Mouse (Mus musculus): ENCODE results near the gene Adh1.

The Adh1 gene

DNA sequence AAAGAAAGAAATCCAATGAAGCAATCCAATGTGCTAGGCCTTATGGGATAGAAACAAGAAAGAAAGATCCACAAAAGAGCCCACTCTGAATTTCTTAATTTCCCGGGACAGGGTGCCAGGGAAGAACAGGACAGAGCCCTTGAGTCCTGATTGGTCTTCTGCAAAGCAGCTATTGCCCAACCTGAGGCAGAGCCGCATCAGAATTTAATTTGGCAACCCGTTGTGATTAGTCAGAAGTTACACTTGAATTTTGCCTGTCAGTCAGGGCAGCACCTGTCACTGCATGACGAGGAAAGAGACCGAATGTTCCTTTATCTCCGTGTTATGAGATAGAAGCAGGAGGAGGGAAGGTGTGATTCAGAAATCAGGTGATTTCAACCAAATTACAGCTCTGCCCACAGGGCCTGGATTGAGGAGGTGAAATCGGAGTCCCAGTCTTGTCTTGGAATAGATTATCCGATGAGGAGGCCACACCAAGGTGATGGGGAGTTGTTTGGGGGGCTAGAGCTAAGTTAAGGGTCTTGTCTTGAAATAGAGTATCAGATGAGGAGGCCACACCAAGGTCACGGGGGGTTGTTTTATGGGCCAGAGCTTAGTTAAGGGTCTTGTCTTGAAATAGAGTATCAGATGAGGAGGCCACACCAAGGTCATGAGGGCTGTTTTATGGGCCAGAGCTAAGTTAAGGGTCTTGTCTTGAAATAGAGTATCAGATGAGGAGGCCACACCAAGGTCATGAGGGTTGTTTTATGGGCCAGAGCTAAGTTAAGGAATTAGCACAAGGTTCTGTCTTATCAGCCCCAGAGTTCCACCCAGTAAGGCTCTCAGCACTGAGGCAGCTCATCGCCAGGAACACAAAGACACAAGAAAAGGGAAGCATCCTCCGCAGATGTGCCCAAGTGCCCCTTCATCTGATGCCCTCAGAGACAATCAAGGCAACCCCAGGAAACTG, at the start of gene Adh1:
TSS of gene Adh1 (plus strand) at position 271 of the 949 bp plus-strand sequence.
- DNase-seq (ENCODE audit: low spot score), result no peak

DNA sequence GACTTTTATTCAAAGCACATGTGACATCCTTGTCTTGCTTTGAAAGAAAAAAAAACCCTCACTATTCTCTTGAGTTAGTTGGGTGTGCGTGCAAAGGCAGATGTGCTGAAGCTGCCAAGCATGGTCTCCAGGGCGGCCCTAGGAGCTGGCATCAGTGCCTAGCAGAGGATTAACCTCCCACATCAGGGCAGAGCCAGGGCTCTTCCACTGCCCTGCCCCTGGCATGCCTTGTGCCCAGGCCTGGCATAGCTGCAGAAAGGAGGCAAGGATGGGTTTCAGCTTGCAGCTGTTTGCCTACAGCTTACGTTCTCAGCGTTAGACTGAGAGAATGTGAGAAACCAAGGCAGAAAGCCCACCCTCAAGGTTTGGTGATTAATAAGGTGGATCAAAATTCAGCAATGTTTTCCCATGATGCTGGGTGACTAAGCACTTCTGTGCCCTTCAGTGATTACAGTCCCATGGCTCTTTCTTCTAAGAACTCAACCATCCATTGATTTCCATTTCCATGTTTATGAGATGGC, 48.3 kb upstream of the Adh1 start:
- no peak for DNase-seq (ENCODE audit: low spot score)

DNA sequence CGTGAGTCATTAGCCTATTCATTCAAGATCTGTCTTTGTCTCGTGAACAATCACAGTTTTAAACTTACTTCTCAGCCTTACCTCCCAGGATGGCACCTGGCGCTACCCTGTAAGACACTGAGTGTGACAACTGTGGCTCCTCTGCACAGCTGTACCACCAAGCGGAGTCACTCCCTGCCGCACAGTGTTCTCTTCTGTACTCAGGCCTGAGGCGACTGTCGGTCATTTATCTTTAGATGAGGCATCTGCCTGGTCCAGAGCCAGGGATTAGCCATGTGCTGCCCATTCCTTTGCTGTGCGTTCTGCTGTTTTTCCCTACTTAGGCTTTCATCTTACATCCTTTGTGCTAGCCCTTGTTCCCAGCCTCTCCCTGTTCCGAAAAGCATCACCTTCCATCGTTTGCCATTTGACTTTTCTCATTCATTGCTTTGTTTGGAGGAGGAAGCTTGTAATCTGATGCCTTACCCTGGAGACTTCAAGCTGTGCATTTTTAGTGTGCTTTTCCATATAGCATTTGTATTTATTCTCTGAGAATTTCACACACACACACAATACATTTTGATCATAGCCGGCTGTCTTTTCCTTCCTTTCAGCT, 45.3 kb upstream of the Adh1 start:
- DNase-seq (ENCODE audit: low spot score), result no peak

DNA sequence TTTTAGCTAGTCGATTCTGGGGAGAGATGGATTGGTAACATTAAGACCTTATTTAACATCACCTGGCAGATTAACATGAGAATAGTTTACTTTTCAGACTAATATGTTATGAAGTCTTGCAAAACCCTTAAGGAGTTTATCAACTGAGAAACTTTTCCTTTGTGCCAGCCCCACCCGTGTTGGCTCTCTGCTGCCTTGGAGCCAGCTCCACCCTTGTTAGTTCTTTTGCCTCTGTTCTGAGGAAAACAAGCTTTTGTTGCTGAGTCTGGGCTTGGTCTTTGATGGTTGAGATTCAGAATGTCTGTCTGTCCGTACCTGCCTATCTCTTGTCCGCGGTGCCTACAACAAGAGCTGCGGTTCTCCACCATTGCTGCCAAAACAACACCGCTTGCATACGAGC, 44.7 kb upstream of the Adh1 start:
- DNase-seq (ENCODE audit: low spot score), result peak; percentile 12

DNA sequence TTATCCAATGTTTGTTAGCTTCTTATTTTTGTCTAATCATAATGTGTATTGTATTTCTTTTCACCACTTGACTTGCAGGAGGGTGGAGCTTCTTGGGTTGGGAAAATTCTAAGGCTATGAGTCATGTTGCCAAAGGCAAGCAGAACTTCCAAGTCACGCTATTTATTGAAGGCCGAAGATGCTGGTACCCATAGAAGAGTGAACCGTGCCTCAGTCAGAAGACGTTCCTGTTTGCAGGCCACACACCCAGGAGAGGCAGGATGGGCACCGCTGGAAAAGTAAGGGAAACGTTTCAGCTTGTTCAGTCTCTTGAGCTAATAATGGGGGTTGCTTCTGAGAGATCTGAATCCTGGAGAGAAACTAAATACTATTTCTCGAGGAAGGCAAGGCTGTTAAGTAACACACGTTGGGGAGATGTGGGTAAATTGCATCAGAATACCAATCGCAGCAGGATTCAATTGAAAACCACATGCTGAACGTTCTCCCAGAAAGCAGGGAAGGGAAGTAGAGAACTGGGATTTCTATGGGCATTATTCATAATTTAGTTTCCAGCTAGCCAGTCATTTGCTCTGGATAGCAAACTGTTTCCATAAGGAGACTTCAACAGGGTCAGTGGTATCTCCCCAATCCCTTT, 43.0 kb upstream of the Adh1 start, which contains the start of gene Adh7:
TSS of gene Adh7 (plus strand) at position 130 of the 634 bp plus-strand sequence.
- no peak for DNase-seq (ENCODE audit: low spot score)

DNA sequence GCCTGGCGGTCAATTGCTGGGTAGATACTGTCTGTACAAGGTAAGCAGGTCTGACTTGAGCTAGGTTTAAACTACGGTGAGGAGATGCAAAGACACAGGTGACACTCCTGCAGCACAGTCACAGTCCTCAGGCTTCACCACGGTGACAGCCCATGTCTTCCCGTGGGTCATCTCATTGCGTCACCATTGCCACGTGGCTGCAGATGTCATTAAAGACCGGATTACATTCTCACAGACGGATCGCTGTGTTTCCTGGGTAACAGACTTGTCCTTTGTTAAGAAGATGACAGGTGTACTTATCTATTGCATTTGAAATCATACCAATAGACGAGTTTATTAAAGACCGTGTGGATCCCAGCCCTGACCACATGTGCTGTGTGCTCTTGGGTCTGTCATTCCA, 39.7 kb upstream of the Adh1 start:
- DNase-seq (ENCODE audit: low spot score), result no peak

DNA sequence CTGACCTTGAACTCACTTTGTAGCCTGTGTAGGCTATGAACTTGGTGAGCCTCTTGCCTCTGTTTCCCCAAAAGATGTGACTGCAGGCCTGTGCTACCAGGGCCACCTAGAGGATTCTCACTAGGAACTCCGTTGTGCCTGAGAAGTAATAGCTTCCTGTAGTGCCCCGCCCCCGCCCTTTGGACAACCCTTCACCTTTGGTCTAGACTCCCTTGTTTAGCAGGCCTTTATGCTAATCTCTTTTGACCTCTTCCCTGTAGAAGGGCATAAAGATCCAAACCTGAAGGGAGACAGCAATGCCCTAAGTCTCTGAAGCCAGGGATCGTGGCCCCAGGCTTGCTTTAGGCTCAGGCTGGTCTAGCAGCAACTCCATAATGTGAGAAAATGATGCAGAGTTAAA, 38.3 kb upstream of the Adh1 start:
- no peak for DNase-seq (ENCODE audit: low spot score)

DNA sequence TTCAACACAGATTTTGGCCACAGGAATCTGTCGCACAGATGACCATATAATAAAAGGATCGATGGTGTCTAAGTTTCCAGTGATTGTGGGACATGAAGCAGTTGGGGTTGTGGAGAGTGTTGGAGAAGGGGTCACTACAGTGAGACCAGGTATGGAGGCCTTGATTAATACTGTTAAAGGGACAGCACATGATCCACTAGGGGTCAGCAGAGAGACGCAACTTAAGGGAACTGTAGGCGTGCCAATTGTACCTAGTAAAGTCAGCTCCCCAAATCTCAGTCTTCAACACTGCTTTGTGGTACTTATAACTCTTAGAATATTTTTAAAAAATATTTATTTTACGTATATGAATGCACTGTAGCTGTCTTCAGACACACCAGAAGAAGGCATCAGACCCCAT, 37.8 kb upstream of the Adh1 start:
- DNase-seq (ENCODE audit: low spot score), result peak; percentile 82

DNA sequence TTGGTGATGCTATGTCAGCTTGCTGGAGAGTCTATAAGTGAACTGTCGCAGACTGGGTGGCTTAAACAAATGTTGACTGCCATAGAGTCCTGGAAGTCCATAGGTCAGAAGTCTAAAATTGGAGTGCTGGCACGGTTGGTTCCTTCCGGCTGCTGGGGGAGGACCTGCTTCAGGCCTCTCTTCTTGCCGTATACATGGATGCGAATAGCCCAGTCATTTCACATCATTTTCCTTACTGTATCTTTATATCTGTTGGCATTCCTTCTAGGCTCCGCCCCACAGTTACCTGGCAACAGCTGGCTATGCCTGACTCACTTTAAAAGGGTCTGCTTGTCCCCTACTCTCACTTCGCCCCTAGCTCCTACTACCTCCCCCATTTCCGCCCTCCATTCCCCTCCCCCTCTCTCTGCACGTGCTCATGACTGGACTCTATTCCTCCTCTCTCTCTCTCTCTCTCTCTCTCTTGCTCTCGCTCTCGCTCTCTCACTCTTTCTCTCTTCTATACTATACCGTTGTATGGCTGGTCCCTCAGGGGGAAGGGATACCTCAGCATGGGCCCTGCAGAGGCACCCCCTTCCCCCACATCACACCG, 36.3 kb upstream of the Adh1 start:
- DNase-seq (ENCODE audit: low spot score), result no peak

DNA sequence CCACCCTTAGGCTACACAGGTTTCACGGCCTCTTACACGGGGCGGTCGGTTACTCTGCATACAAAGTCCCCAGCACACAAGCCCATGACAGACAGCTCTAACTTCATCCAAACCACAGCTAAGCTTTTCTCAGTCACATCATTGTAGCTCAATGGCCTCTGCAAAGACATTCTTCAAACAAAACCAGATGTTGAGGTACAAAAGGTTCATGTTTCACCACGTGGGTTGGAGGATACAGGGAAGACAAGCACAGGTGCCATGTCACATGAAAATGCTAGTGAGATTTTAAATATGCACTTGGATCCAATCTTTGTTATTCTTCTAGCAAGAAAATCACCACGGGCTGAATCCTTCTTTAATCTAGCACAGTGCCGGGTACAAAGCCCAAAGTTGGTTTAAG, 35.5 kb upstream of the Adh1 start:
- no peak for DNase-seq (ENCODE audit: low spot score)

DNA sequence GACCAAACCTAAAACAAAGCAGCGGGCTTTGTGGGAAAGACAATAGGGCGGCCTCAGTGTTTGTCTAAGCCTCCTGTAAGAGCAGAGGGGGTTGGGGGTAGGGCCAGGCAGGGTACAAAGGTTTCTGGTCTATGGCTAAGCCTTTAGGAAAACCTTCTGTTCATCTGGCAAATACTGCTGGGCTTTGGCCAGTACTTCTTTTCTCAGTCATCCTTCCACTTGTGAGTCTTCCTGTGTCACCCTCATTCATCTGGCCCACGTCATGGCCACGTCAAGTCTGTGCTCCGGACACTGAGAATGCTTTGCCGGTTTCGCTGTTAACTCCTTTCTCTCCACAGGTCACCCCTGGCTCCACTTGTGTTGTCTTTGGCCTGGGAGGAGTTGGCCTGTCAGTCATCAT, 34.9 kb upstream of the Adh1 start:
- DNase-seq (ENCODE audit: low spot score), result peak; percentile 41

DNA sequence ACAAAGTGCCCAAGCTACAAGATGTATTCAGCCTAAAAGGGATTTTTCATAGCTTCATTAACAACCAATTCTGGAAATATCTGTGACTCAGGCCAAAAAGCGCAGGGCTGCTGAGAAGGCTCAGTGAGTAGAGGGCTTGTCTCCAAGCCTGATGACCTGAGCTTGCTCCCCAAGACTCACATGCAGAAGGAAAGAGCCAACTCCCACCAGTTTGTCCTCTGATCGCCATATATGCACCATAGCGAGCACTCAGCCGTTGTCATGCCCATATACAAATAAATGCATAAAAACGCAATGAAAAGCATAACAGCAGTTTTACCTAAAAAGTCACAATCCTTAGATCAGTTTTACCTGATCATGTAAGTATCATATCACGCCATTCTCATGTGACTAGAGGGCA, 34.3 kb upstream of the Adh1 start:
- DNase-seq (ENCODE audit: low spot score), result no peak

DNA sequence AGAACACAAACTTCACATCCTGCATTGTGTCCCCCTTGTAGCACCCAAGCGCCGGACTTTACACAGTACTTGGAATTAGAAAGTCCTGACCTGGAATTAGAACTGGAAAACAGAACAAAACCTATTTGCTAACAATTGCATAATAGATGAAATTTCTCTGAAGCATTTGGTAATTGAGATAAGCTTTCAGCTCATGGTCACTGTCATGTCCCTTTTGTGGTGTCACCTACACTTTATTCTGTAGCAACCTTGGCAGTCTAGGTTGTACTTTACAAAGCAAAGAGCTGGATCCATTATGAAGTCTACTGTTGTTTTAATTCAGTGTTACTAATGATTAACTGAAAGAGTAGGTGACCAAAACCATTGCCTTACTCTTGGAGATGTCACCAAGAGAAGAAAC, 33.7 kb upstream of the Adh1 start:
- no peak for DNase-seq (ENCODE audit: low spot score)

DNA sequence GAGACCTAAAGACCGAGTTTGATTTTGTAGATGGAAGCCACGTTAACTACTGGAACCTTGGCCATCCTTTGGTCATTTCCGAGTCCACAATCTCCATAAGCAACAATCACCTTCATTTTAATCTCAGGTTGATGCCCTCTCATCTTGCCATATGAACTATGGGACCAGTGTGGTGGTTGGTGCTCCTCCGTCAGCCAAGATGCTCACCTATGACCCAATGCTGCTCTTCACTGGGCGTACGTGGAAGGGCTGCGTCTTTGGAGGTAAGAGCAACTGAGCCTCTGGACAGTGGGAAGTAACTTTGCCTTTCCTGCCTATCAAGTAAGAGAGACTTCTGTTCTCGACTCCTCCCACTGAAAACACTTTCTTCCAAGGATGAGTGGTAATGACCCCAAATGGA, 33.0 kb upstream of the Adh1 start:
- no peak for DNase-seq (ENCODE audit: low spot score)

DNA sequence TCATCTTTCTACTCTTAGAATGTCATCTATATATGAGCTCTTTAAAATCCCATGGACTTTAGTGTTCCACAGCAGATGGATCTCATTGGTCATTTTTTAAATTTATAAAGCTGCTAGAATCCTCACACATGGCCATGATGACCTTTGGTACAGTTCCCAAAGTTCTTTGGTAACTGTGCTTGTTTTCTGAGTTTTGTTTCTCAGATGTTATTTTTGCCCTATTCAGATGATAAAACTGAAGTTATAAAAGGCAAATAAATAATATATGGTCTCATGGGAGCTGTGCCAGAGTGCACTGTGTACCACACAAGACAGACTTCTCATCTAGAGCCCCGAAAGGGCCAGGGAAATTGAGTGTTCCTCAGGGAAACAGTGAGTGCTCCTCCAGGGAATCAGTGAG, 31.3 kb upstream of the Adh1 start:
- no peak for DNase-seq (ENCODE audit: low spot score)

DNA sequence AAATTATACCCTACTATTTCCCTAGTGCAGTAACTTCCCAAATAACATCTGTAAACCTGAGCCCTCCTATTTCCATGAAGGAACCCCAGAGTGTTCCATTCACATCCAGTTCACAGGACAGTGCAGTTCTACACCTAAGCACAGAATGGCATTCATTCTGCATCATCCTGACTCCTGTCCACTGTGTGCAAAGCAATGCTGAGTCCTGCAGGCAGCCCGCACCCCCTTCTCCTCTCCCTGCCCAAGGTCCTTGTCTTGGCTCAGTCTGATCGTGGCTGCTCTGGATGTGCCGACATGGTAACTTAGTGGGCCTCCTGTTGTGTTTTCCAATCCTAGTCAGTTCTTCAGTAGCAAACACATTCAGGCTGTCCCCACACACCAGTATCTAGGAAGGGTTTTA, 30.5 kb upstream of the Adh1 start:
- no peak for DNase-seq (ENCODE audit: low spot score)

DNA sequence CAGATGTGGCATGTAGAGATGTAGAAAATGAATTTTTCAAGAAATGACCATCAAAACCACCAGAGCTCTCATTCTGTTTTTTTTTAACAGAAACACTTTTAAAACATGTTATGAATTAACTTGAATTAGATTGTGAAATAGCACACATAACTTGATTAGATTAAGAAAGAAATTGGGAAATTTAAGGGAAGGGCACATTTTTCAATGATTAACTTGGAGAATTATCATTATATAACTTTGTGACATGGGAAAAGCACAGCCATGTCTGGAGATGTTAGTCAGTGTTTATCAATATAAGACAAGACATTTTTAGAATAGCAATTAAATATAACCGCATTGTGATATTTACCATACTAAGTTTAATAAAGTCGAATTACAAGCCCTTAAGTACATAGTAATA, 29.3 kb upstream of the Adh1 start:
- no peak for DNase-seq (ENCODE audit: low spot score)

DNA sequence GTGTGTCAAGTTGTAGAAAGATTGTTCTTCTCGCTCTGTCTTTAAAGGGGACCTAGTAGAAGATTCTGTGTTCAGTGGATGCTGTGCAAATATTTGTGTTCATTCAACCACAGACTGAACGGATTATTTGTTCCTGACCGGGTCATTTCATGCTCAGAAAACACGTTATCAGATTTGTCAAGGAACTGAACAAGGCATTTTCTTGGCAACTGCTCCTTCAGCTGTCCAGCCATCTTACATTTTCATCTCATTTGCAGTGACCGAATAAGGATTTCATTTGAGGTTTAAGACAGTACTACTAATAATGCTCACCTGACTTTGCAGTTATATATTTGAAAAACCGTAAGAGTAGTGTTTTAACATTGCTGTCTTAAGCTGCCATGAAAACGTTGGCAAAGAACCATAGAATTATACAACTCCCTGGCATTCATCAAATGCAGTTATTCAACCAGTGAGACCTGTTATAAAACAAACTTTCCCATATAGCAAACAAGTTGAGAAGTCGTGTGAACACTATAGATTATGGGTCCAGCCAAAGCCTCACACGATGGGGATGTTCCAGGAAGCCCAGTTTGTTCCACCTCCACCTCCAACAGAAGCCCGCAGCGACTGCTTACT, 24.1 kb upstream of the Adh1 start:
- DNase-seq (ENCODE audit: low spot score), result no peak

DNA sequence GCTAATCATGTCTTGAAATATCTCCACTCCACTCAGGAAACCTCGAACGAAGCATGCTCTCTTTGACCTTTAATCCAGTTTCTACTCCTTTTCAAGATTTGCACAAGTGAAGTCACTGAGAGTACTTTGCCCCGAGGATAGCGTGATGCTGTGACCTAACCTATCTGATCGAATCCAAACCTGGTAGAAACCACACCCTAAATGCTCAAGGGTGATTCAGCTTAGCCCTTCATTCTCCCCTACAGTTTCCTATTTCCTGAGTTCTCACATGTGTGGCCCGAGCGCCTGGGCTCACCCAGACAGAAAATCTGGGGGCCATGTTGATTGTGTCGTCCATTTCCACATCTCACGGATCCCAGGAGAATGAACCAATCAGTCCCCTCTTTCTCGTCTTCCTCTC, 22.7 kb upstream of the Adh1 start:
- no peak for DNase-seq (ENCODE audit: low spot score)

DNA sequence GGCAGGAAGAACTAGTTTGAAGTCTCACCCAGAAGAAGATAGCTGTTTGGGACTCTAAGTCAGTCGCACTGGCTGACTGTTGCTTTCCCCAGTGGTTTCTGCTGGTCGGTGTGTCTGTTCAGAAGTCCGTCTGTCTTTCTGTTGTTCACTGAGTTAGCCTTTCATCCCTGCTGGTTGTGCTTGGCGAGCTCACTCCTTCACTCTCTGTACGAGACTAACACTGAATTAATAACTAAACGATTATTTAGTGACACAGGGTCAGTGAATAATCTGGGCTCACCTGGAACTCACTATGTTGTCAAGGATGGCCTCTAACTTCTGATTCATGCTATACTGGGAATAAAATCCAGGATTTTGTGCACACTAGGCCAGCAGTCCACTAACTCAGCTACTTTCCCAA, 21.3 kb upstream of the Adh1 start:
- no peak for DNase-seq (ENCODE audit: low spot score)

DNA sequence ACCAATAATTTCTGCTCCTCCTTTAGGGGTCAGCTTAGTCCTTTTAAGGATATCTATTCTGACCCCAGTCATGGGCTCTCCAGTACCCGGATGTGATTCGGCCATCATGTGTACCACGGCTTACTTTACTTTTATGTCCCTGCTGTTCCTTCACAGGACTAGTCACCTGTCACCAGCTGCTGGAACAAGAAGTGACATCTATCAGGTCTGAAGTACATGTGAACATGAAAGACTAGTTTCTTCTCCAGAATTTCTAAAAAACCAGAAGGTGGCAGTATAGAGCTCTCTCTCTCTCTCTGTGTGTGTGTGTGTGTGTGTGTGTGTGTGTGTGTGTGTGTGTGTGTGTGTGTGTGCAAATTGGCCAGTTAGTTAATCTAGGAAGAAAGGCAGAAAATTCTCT, 20.4 kb upstream of the Adh1 start:
- no peak for DNase-seq (ENCODE audit: low spot score)

DNA sequence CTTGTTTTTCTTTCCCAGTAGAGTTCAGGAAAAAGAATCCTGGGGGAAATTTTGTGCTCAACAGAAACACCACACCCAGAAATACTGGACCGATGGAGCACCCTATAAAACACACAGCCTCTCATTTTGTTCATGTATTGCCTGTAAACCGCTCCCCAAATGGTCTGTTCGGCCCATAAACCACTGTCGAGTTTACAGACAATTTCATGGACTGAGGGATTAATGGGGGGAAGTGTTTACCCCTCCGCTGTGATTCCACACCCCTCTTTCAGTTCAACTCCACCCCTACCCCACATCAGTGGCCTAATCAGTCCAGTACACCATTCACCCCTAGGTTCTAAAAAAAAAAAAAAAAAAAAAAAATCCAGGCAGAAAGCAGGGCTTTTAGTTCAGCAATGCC, 19.8 kb upstream of the Adh1 start:
- no peak for DNase-seq (ENCODE audit: low spot score)
